Mouse (Mus musculus) retina, adult 2 months (tissue): Measurements from ENCODE around the gene 4930595D18Rik.

Source experiments
- DNase-seq: peaks from one replicate; pipeline ENCODE4 v3.0.0-alpha.2; 2012; ENCODE audit warnings: low read depth, low spot score

4930595D18Rik gene

GRCm38 (mm10) chr12:111137079-111137478 is 47.2 kb downstream of the 4930595D18Rik start:
- no peak for DNase-seq

GRCm38 (mm10) chr12:111135953-111136352 is 48.3 kb downstream of the 4930595D18Rik start:
- no peak for DNase-seq

DNA sequence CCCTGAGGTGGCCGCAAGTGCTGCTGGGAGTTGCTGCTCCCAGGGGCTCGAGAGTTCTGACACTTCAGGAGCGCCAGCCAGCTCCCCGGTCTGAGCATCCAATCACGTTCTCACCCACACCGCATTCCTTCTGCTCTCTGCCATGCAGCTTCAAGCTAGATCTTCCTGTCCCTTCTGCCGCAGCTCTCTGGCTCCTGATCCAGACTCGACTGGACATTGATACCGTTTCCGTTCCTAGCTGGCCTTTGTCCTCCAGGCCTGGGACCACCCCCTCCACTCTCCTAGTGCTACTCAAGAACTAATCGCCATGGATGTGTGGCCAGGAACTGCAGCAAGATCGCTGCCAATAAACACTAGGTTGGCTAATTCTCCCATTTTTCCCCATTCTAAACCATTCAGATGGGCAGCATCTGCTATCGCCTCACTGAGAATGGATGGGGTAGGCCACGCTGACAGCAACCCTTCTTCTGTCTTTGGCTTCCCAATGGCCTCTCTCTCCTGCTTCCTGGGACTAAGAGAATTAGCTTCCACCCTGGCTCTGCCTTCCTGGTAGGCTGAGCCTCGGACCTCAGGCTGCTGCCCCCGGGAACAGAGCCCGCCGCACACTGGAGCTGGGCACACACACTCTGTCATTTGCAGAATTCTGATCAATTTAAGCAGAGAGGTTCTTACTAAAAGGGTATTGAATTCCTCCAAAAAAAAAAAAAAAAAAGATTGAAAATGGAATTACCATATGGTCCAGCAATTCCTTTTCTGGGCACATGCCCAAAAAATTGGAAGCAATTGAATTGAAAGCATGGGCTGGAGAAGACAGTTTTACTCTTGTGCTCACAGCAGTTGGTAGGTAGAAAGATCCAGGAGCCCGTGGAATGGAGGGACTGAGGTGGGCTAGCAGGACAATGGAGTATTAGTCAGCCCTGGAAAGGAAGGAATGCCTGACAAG is 49.2 kb downstream of the 4930595D18Rik start:
- peak; percentile 18 for DNase-seq

DNA sequence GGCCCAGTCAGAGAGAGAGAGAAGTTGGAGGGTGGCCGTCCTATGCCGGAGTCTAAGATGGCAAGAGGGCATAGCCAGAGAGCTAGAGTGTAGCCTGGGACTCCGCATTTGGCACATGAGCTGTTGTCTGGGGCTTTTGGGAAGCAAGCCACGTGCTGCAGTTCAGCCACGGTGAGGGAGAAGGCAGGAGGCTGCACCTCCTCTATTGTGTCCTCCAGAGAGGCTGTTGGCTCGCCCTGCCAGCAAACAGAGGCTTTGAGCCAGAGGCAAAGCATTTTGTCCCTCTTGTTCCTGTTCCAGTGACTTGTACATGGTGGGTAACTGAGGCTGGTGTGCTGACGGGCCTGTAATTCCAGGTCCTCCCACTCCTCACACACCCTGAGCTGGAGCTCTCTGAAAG is 50.1 kb downstream of the 4930595D18Rik start:
- no peak for DNase-seq

DNA sequence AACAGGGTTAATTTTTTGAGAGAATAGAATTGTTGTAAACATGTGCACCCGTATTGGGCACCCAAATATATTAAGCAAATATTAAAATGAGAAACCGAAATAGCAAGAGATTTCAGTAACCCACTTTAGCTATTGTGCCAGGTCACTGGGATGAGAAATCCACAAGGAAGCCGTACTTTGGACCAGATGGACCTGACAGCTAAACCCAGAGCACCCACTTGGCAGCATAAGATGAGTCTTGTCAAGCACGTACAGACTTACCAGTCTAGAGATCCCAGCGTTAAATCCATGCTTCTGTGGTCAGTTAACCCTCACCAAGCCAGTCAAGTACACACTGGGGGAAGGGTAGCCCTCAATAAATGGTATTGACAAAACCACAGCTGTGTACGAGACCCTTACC is 58.6 kb downstream of the 4930595D18Rik start:
- no peak for DNase-seq

DNA sequence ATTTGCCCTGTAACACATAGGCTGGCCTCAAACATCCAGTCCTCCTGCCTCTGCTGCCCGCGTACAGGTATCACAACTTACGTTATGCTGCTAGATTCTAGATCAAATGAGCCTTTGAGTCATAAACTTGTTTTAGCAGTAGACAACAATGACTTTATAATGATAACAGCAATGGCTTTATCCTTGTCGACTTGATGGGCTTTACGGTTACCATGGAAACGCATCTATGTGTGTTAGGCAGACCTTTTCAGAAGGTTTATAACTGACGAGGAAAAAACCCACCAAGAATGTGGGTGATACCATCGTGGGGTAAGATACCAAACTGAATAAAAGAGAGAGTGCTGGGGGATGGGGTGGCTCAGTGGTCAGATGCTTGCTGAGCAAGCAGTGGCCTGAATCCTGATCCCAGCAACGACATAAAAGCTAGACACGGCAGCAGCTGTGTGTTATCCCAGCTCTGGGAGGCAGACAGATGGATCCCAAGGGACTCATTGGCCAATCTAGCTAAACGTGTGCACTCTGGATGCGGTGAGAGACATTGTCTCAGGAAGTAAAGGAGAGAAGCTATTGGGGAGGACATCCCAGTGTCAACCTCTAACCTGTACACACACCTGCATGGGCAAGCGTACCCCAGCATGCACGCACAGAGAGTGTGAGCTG is 59.6 kb downstream of the 4930595D18Rik start:
- DNase-seq, result no peak

DNA sequence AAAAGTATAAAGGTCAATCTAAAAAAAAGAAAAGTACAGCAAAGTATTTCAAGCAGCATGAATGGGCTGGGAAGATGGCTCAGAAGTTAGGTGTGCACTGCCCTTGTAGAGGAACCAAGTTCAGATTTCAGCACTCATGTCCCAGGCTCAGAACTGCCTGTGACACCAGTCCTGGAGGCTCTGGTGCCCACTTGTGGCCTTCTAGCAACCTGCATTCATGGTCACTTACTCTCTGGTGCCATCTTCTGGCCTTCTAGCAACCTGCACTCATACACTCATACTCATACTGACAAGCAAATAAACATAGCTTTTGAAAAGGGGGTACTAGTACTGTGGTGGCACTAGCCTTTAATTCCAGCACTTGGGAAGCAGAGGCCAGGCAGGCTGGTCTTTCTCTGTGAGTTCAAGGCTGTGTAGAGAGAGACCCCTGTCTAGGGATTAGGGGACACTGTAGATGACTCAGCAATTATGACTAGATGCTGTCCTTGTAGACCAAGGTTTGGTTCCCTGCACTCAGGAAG is 61.9 kb downstream of the 4930595D18Rik start:
- no peak for DNase-seq

GRCm38 (mm10) chr12:111120976-111121645 is 63.2 kb downstream of the 4930595D18Rik start:
- DNase-seq, result no peak

DNA sequence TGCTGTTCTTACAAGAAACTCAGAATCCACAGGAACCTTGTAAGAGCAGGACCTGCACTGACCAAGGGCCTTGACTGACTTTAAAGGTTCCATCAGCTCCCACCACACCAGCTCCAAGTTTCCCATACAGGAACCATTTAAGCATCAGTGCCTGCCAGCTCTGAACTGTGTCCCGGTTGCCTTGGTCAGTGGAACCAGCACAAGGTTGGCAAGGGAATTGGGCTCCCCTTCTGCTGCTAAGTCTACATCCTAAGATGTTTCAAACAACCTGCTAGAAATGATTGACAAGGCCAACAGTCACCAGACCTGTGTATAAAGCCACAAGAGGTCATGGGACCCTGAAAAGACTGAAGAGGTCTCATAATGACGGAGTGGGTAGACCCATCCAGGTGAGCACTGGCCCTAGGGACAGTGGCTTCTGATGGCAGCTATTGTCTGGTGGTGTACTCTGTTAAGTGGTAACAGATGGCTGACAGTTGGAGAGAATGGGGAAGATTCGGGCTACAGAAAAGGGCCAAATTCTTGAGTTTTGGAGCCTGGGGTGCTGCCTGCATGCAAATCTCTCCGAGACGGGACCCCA is 64.7 kb downstream of the 4930595D18Rik start:
- no peak for DNase-seq

DNA sequence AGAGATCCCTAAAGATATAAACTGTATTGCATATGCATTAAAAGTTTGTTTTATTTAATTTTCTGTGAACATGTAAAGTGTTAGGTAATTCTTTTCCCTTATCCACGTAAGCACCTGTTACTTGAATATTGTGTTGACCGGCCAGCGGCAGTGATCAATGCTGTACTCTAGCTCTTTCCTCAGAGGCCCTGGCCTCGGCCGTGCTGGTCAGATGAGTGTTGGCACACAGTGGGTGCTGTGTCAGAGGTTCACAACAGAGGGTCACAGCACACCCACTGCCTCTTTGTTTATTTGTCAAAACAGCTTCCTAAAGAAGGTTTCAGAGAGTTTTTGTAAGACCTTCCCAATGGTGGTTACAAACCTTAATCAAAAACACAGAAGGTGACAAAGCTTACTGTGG is 69.7 kb downstream of the 4930595D18Rik start:
- no peak for DNase-seq

DNA sequence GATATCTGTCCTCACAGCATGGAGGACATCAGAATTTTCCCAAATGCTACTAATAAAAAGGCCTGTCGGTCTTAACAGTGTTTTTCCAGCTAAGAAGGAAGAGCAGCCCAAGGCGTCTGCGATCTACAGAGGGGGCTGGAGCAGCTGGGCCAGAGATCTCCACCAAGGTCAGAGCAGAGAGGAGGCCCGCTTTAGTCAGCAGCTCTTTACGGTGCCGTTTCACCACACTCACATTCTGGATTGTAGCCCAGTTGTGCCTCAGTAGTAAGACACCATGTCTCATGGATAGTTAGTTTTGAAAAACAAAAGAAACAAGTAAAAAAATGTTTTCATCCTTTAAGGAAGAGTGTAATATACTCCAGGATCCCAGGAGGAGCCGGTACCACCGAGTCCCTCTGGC is 73.1 kb downstream of the 4930595D18Rik start:
- no peak for DNase-seq
